Mouse (Mus musculus) embryo, embryonic 11.5 days (tissue): Measurements from ENCODE around the gene Fam47e.
"Not testable (repeated sequence)": the region's sequence is repeated elsewhere in the genome, so short reads cannot be mapped to it uniquely, and the experiment has no call there.

Source experiments
- DNase-seq: peaks from one replicate; pipeline ENCODE4 v3.0.0-alpha.2; 2012; ENCODE audit warnings: low read depth, low spot score

Fam47e gene

GRCm38 (mm10) chr5:92554891-92555511 lies at the start of gene Fam47e:
Fam47e (plus strand) TSS chr5:92555069.
- no peak for DNase-seq

- peak; percentile 85 for DNase-seq
Observed at GRCm38 (mm10) chr5:92505402-92505865, 49.4 kb upstream of the Fam47e start.

GRCm38 (mm10) chr5:92506301-92506729 lies 48.6 kb upstream of the Fam47e start:
- no peak for DNase-seq

GRCm38 (mm10) chr5:92506733-92507132 lies 48.1 kb upstream of the Fam47e start, which contains the start of gene Scarb2:
Scarb2 (minus strand) TSS chr5:92506833.
- DNase-seq, result no peak

- DNase-seq, result no peak
Observed at GRCm38 (mm10) chr5:92508853-92509252, 46.0 kb upstream of the Fam47e start.

GRCm38 (mm10) chr5:92511256-92511655 lies 43.6 kb upstream of the Fam47e start:
- no peak for DNase-seq

GRCm38 (mm10) chr5:92512066-92512465 lies 42.8 kb upstream of the Fam47e start:
- no peak for DNase-seq

GRCm38 (mm10) chr5:92521131-92521530 lies 33.7 kb upstream of the Fam47e start:
- DNase-seq, result not testable (repeated sequence)

- DNase-seq, result no peak
Observed at GRCm38 (mm10) chr5:92524821-92525258, 30.0 kb upstream of the Fam47e start.

GRCm38 (mm10) chr5:92539698-92540097 lies 15.2 kb upstream of the Fam47e start:
- DNase-seq, result no peak

GRCm38 (mm10) chr5:92552611-92553010 lies 2.3 kb upstream of the Fam47e start:
- no peak for DNase-seq

GRCm38 (mm10) chr5:92553939-92554338 lies 930 bp upstream of the Fam47e start:
- DNase-seq, result no peak

- DNase-seq, result no peak
Observed at GRCm38 (mm10) chr5:92554443-92554842, 426 bp upstream of the Fam47e start.

- DNase-seq, result no peak
Observed at GRCm38 (mm10) chr5:92555905-92556304, 1.0 kb downstream of the Fam47e start.

GRCm38 (mm10) chr5:92557508-92557907 lies 2.6 kb downstream of the Fam47e start:
- DNase-seq, result no peak

- DNase-seq, result no peak
Observed at GRCm38 (mm10) chr5:92560201-92560600, 5.3 kb downstream of the Fam47e start.

GRCm38 (mm10) chr5:92562002-92562401 lies 7.1 kb downstream of the Fam47e start:
- no peak for DNase-seq

GRCm38 (mm10) chr5:92571232-92571631 lies 16.4 kb downstream of the Fam47e start:
- DNase-seq, result no peak

GRCm38 (mm10) chr5:92579559-92579958 lies 24.7 kb downstream of the Fam47e start:
- DNase-seq, result no peak

- DNase-seq, result no peak
Observed at GRCm38 (mm10) chr5:92585932-92586331, 31.1 kb downstream of the Fam47e start.

GRCm38 (mm10) chr5:92595026-92595425 lies 40.2 kb downstream of the Fam47e start:
- no peak for DNase-seq

- no peak for DNase-seq
Observed at GRCm38 (mm10) chr5:92596865-92597264, 42.0 kb downstream of the Fam47e start.

GRCm38 (mm10) chr5:92599030-92599429 lies 44.2 kb downstream of the Fam47e start:
- no peak for DNase-seq
